Mouse (Mus musculus): ENCODE data around the gene Tyk2. TPM values are rescaled to one million over a fixed set of nuclear protein-coding genes. Genes with fewer than 3 reads are reported as not detected.

Tyk2 gene
- polyA plus RNA-seq (2012; rRNA removed), result 31.5 and 34.2 TPM in 2 replicates

GRCm38 (mm10) chr9:21131059-21131956 lies at the start of gene Tyk2:
TSS of gene Tyk2 (minus strand) at chr9:21131243.

DNA sequence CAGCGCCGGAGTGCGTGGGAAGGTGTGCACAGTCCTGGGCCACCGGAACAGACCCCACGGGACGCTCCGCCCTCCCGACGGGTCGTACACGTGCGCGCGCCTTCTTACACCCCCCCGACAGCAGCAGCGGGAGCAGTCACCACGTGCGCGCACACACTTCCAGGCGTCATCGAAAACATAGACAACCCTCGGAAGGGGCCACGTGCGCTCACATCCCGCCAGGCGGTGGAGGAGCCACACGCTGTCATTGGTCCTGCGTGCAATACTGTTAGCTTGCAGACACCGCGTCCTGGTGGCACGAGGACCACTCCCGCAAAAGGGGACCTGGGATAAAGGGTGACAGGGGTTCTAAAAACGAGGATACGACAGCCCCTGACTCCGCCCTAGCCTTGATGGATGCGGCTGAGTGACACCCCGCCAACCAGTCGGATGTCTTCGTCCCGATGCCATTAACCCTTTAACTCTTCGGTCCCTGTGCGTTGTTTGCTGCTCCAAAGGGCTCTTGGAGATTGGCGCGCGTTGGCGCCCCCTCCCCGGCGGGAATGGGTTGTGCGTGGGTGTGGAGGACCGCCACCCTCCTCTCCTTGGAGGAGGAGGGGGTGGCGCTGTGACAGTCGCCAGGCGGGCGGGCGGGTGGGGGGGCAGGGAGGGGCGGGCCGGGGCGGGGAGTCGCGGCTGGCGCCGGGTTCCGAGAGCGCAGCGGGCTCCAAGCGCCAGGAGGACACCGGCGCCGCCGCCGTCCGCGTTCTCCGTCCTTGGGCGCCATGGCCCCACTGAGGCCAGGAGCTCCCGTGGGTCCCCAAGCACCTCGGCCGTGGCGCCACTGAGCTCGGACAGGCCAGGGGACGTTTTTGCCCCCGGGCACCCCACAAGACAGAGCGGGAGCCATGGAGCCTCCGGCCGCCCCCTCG lies 34.3 kb upstream of the Tyk2 start, which contains the start of gene Pde4a:
TSS of gene Pde4a (plus strand) at position 674 of the 911 bp plus-strand sequence.

DNA sequence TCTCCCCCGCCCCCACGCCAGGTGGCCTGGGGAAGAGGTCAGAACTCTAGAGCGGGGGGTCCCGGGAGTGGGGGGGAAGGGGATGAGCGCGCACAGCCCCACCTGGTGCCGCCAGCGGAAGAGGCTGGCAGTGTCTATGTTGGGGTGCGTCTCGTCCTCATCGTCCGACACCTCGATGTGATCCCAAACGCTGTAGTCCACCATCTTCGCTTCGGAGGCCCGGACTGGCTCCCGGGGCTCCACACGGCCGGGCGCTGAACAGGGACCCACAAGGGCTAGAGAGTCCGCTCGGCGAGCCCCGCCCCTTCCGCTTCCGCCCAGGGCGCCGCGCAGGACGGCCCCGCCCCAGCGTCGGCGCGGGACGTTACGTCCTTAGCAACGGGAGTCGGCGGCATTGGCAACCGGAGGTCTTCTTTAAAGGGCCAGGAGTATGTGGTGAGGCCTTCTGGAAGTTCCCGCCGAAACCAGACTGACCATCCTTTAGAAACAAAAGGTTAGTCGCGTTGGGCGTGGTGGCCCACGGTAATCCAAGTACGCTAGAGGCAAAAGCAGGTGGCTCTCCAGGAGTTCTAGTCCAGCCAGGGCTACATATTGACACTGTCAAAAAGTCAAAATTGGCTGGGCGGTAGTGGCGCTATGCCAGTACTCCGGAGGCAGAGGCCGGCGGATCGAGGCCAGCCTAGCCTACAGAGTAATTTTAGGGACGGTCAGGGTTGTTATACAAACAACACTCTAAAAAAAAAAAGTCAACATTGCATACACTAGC lies 18.8 kb upstream of the Tyk2 start, which contains the start of gene Cdc37:
TSS of gene Cdc37 (minus strand) at position 329 of the 766 bp plus-strand sequence.

GRCm38 (mm10) chr9:21091707-21092320 lies 39.2 kb downstream of the Tyk2 start, which contains the start of the genes Gm38431 and Raver1:
TSS of gene Gm38431 (minus strand) at chr9:21091997.
TSS of gene Raver1 (minus strand) at chr9:21092008.

GRCm38 (mm10) chr9:21073044-21073840 lies 57.8 kb downstream of the Tyk2 start, which contains the start of the genes Gm49373 and Fdx1l:
TSS of gene Gm49373 (minus strand) at chr9:21073096.
TSS of gene Fdx1l (minus strand) at chr9:21073614.

GRCm38 (mm10) chr9:21067006-21067684 lies 63.9 kb downstream of the Tyk2 start, which contains the start of gene Zglp1:
TSS of gene Zglp1 (minus strand) at chr9:21067093.

Other genes starting within 250 kb of the Tyk2 start
- gene Ppan, start 243.1 kb downstream of the Tyk2 start, polyA plus RNA-seq (2012; rRNA removed), result 139 and 230 TPM in 2 replicates
- gene Eif3g, start 232.6 kb downstream of the Tyk2 start, polyA plus RNA-seq (2012; rRNA removed), result 189 and 193 TPM in 2 replicates
- 43.4 and 50.3 TPM in 2 replicates for gene Dnmt1, start 171.4 kb downstream of the Tyk2 start, polyA plus RNA-seq (2012; rRNA removed)
- gene S1pr2, start 154.5 kb downstream of the Tyk2 start, polyA plus RNA-seq (2012; rRNA removed), result 23.8 and 24.0 TPM in 2 replicates
- 124 and 148 TPM in 2 replicates for gene Mrpl4, start 128.5 kb downstream of the Tyk2 start, polyA plus RNA-seq (2012; rRNA removed)
- 17.7 and 18.5 TPM in 2 replicates for gene Icam1, start 115.3 kb downstream of the Tyk2 start, polyA plus RNA-seq (2012; rRNA removed)
- gene Icam4, start 101.9 kb downstream of the Tyk2 start, polyA plus RNA-seq (2012; rRNA removed), result 4.3 and 4.5 TPM in 2 replicates
- gene Icam5, start 99.2 kb downstream of the Tyk2 start, polyA plus RNA-seq (2012; rRNA removed), result 1.1 and 1.6 TPM in 2 replicates
- gene Zglp1, start 64.2 kb downstream of the Tyk2 start, polyA plus RNA-seq (2012; rRNA removed), result 0.63 and 1.4 TPM in 2 replicates
- 0.29 and 0.60 TPM in 2 replicates for gene Gm49373, start 58.1 kb downstream of the Tyk2 start, polyA plus RNA-seq (2012; rRNA removed)
- gene Fdx1l, start 57.6 kb downstream of the Tyk2 start, polyA plus RNA-seq (2012; rRNA removed), result 118 and 142 TPM in 2 replicates
- gene Gm38431, start 39.2 kb downstream of the Tyk2 start, polyA plus RNA-seq (2012; rRNA removed), result 35.3 and 58.9 TPM in 2 replicates
- 68.0 and 94.1 TPM in 2 replicates for gene Raver1, start 39.2 kb downstream of the Tyk2 start, polyA plus RNA-seq (2012; rRNA removed)
- 51.8 and 56.6 TPM in 2 replicates for gene Cdc37, start 18.7 kb upstream of the Tyk2 start, polyA plus RNA-seq (2012; rRNA removed)
- gene Pde4a, start 34.5 kb upstream of the Tyk2 start, polyA plus RNA-seq (2012; rRNA removed), result 9.7 and 9.9 TPM in 2 replicates
- 164 and 181 TPM in 2 replicates for gene Keap1, start 108.1 kb upstream of the Tyk2 start, polyA plus RNA-seq (2012; rRNA removed)
- gene S1pr5, start 117.2 kb upstream of the Tyk2 start, polyA plus RNA-seq (2012; rRNA removed), result 0.33 and 0.72 TPM in 2 replicates
- 41.5 and 48.3 TPM in 2 replicates for gene Atg4d, start 134.1 kb upstream of the Tyk2 start, polyA plus RNA-seq (2012; rRNA removed)
- gene Kri1, start 156.7 kb upstream of the Tyk2 start, polyA plus RNA-seq (2012; rRNA removed), result 21.9 and 22.0 TPM in 2 replicates
- 31.1 and 31.9 TPM in 2 replicates for gene Cdkn2d, start 160.2 kb upstream of the Tyk2 start, polyA plus RNA-seq (2012; rRNA removed)
- 17.1 and 18.8 TPM in 2 replicates for gene Ap1m2, start 181.1 kb upstream of the Tyk2 start, polyA plus RNA-seq (2012; rRNA removed)
- 71.0 and 88.8 TPM in 2 replicates for gene Slc44a2, start 189.5 kb upstream of the Tyk2 start, polyA plus RNA-seq (2012; rRNA removed)
- 97.9 and 135 TPM in 2 replicates for gene Ilf3, start 236.6 kb upstream of the Tyk2 start, polyA plus RNA-seq (2012; rRNA removed)